Mouse (Mus musculus): ENCODE data around the gene Fto.

Gene Fto

GRCm38 (mm10) chr8:91534752-91535151 is 221.4 kb downstream of the Fto start:
- no peak for DNase-seq

- no peak for DNase-seq
Observed at GRCm38 (mm10) chr8:91538109-91538508, 224.8 kb downstream of the Fto start.

GRCm38 (mm10) chr8:91538892-91539291 is 225.6 kb downstream of the Fto start:
- no peak for DNase-seq

- no peak for DNase-seq
Observed at GRCm38 (mm10) chr8:91539586-91539985, 226.3 kb downstream of the Fto start.

- no peak for DNase-seq
Observed at GRCm38 (mm10) chr8:91541229-91541628, 227.9 kb downstream of the Fto start.

- DNase-seq = no peak
Observed at GRCm38 (mm10) chr8:91545561-91545960, 232.2 kb downstream of the Fto start.

- DNase-seq = no peak
Observed at GRCm38 (mm10) chr8:91546599-91546998, 233.3 kb downstream of the Fto start.

- DNase-seq = no peak
Observed at GRCm38 (mm10) chr8:91550131-91550530, 236.8 kb downstream of the Fto start.

GRCm38 (mm10) chr8:91551166-91551765 is 237.9 kb downstream of the Fto start:
- DNase-seq = peak; percentile 57 to 59

- peak; percentile 80 to 85 for DNase-seq
Observed at GRCm38 (mm10) chr8:91551775-91552538, 238.6 kb downstream of the Fto start.

GRCm38 (mm10) chr8:91552635-91553034 is 239.3 kb downstream of the Fto start:
- DNase-seq = no peak

- DNase-seq = no peak
Observed at GRCm38 (mm10) chr8:91553387-91553786, 240.1 kb downstream of the Fto start.

- no peak for DNase-seq
Observed at GRCm38 (mm10) chr8:91557041-91557587, 243.8 kb downstream of the Fto start.

- peak; percentile 62 to 77 for DNase-seq
Observed at GRCm38 (mm10) chr8:91558408-91558807, 245.1 kb downstream of the Fto start.

- DNase-seq = no peak
Observed at GRCm38 (mm10) chr8:91560017-91560591, 246.8 kb downstream of the Fto start.

- no peak for DNase-seq
Observed at GRCm38 (mm10) chr8:91561241-91561640, 247.9 kb downstream of the Fto start.

- DNase-seq = no peak
Observed at GRCm38 (mm10) chr8:91562600-91562999, 249.3 kb downstream of the Fto start.

GRCm38 (mm10) chr8:91563326-91563725 is 250.0 kb downstream of the Fto start:
- DNase-seq = peak; percentile 42 to 61

GRCm38 (mm10) chr8:91565869-91566502 is 252.7 kb downstream of the Fto start:
- DNase-seq = no peak

- no peak for DNase-seq
Observed at GRCm38 (mm10) chr8:91566503-91566869, 253.2 kb downstream of the Fto start.

GRCm38 (mm10) chr8:91569874-91570273 is 256.5 kb downstream of the Fto start:
- DNase-seq = no peak

- DNase-seq = no peak
Observed at GRCm38 (mm10) chr8:91570809-91571208, 257.5 kb downstream of the Fto start.

- DNase-seq = no peak
Observed at GRCm38 (mm10) chr8:91571978-91572377, 258.7 kb downstream of the Fto start.
